Mouse (Mus musculus): ENCODE results near the gene Gstz1.

- no peak for TF ChIP-seq POLR2A (IDR thresholded peaks at IDR 0.05; ENCODE audit: low read depth, low read length)
- no peak for TF ChIP-seq CTCF (conservative IDR thresholded peaks at IDR 0.05; ENCODE audit: insufficient read depth, insufficient read length, low read depth, low read length)
Measured at GRCm38 (mm10) chr12:87175194-87175946, 28.4 kb downstream of the Gstz1 start.
